Mouse (Mus musculus) hindbrain, embryonic 15.5 days (tissue): Measurements from ENCODE around the gene Tex14. TPM values are rescaled to one million over a fixed set of nuclear protein-coding genes. Genes with fewer than 3 reads are reported as not detected.
"Not testable (repeated sequence)": the region's sequence is repeated elsewhere in the genome, so short reads cannot be mapped to it uniquely, and the experiment has no call there.

Experiments
- ATAC-seq: fragments of 200-750 bp; cut with Nextera tagmentation; 2 replicates; pipeline ENCODE4 v1.8.0; 2017; ENCODE audit warnings: low read depth, moderate number of reproducible peaks, moderate TSS enrichment; ENCODE audit not compliant: low FRiP score
- H3K27ac ChIP-seq: fragments of 300-500 bp; sonication (generic); replicated peaks from 2 replicates; pipeline ENCODE4 v1.5.1; 2015; ENCODE audit warnings: mild to moderate bottlenecking, inconsistent platforms
- H3K27me3 ChIP-seq: fragments of 300-500 bp; sonication (generic); 2 replicates; pipeline ENCODE4 v1.6.1; 2015; ENCODE audit warnings: control low read depth, inconsistent platforms
- H3K36me3 ChIP-seq: fragments of 300-500 bp; sonication (generic); 2 replicates; pipeline ENCODE4 v1.6.1; 2015; ENCODE audit warnings: control low read depth, inconsistent platforms
- H3K4me1 ChIP-seq: fragments of 300-500 bp; sonication (generic); replicated peaks from 2 replicates; pipeline ENCODE4 v1.6.1; 2015; ENCODE audit warnings: control low read depth, inconsistent platforms
- H3K4me2 ChIP-seq: fragments of 300-500 bp; sonication (generic); 2 replicates; pipeline ENCODE4 v1.6.1; 2015; ENCODE audit warnings: moderate library complexity, mild to moderate bottlenecking, inconsistent platforms
- H3K4me3 ChIP-seq: fragments of 300-500 bp; sonication (generic); 2 replicates; pipeline ENCODE4 v1.5.1; 2015; ENCODE audit warnings: mild to moderate bottlenecking, inconsistent platforms
- H3K9ac ChIP-seq: fragments of 300-500 bp; sonication (generic); 2 replicates; pipeline ENCODE4 v1.6.1; 2015; ENCODE audit warnings: inconsistent platforms
- H3K9me3 ChIP-seq: fragments of 300-500 bp; sonication (generic); 2 replicates; pipeline ENCODE4 v1.6.1; 2016; ENCODE audit warnings: control low read depth, inconsistent platforms
- WGBS: fragments of 180-500 bp; shearing (Covaris S2); methylation state at CpG from one replicate; pipeline ENCODE4 v1.1.7; 2015; 5-methylcytosine and 5-hydroxymethylcytosine counted together
- polyA plus RNA-seq: library from polyadenylated mRNA; unstranded; fragments of >200 nt; fragmentation: Nextera tagmentation; extraction: Ambion mirVana; gene quantifications from 2 replicates; pipeline ENCODE4 v1.2.1, GENCODE M21; 2015

Gene Tex14
- polyA plus RNA-seq, 1 experiment from 2014 or later = 1.9 TPM

- no peaks in the 10 kb centered on the region for H3K9me3 ChIP-seq
- peaks cover 23% of the 10 kb centered on the region for H3K4me1 ChIP-seq
- no peaks in the 10 kb centered on the region for H3K27me3 ChIP-seq
- ATAC-seq = no peak
- no peak overlapping the region for H3K4me2 ChIP-seq
- H3K27ac ChIP-seq = no peak overlapping the region
- 75% methylated on average over 2 of the region's 2 CpGs for WGBS
- H3K36me3 ChIP-seq = no peaks in the 10 kb centered on the region
- H3K4me3 ChIP-seq = no peak overlapping the region
- H3K9ac ChIP-seq = no peak overlapping the region
Observed at GRCm38 (mm10) chr11:87428051-87428673, 23.3 kb downstream of the Tex14 start.

- ATAC-seq = no peak
- Histone ChIP-seq H3K36me3 (no peaks in the 10 kb centered on the region), H3K9me3 (no peaks in the 10 kb centered on the region), H3K27me3 (no peaks in the 10 kb centered on the region), H3K4me3 (no peak overlapping the region), H3K4me2 (no peak overlapping the region), H3K9ac (no peak overlapping the region), H3K27ac (no peak overlapping the region), H3K4me1 (peaks cover 14% of the 10 kb centered on the region)
- WGBS = 85% methylated on average over 4 of the region's 4 CpGs
Observed at GRCm38 (mm10) chr11:87429363-87429762, 24.5 kb downstream of the Tex14 start.

GRCm38 (mm10) chr11:87430374-87430773, 25.5 kb downstream of the Tex14 start:
- Histone ChIP-seq H3K9ac (no peak overlapping the region), H3K36me3 (no peaks in the 10 kb centered on the region), H3K4me1 (peaks cover 13% of the 10 kb centered on the region), H3K27me3 (no peaks in the 10 kb centered on the region), H3K9me3 (no peaks in the 10 kb centered on the region), H3K27ac (no peak overlapping the region), H3K4me3 (no peak overlapping the region), H3K4me2 (no peak overlapping the region)
- 89% methylated on average over 2 of the region's 2 CpGs for WGBS
- no peak for ATAC-seq

- not testable (repeated sequence) for ATAC-seq, H3K9ac ChIP-seq, H3K27me3 ChIP-seq, H3K27ac ChIP-seq, H3K4me2 ChIP-seq, H3K9me3 ChIP-seq, H3K4me1 ChIP-seq, H3K36me3 ChIP-seq, H3K4me3 ChIP-seq
- 92% methylated on average over 8 of the region's 8 CpGs for WGBS
Observed at GRCm38 (mm10) chr11:87431813-87432212, 26.9 kb downstream of the Tex14 start.

GRCm38 (mm10) chr11:87432447-87432846, 27.6 kb downstream of the Tex14 start:
- no peaks in the 10 kb centered on the region for H3K36me3 ChIP-seq
- no peaks in the 10 kb centered on the region; the same call in 1 of the 2 replicates for H3K4me1 ChIP-seq
- WGBS = 95% methylated on average over 1 of the region's 1 CpGs
- H3K9me3 ChIP-seq = no peaks in the 10 kb centered on the region
- no peaks in the 10 kb centered on the region for H3K27me3 ChIP-seq
- no peak for ATAC-seq
- H3K27ac ChIP-seq = no peak overlapping the region
- no peak overlapping the region for H3K4me3 ChIP-seq
- H3K9ac ChIP-seq = no peak overlapping the region
- no peak overlapping the region for H3K4me2 ChIP-seq

- Histone ChIP-seq H3K4me3 (no peak overlapping the region), H3K4me2 (no peak overlapping the region), H3K27ac (no peak overlapping the region), H3K36me3 (no peaks in the 10 kb centered on the region), H3K9ac (no peak overlapping the region), H3K4me1 (no peaks in the 10 kb centered on the region), H3K9me3 (no peaks in the 10 kb centered on the region), H3K27me3 (no peaks in the 10 kb centered on the region)
- 48% methylated on average over 6 of the region's 6 CpGs for WGBS
- ATAC-seq = no peak
Observed at GRCm38 (mm10) chr11:87432933-87433669, 28.2 kb downstream of the Tex14 start.

- H3K4me3 ChIP-seq, H3K4me1 ChIP-seq, H3K4me2 ChIP-seq, ATAC-seq, H3K36me3 ChIP-seq, H3K27ac ChIP-seq, H3K27me3 ChIP-seq, H3K9ac ChIP-seq, H3K9me3 ChIP-seq: not testable (repeated sequence)
- WGBS = 94% methylated on average over 2 of the region's 2 CpGs
Observed at GRCm38 (mm10) chr11:87435107-87435506, 30.2 kb downstream of the Tex14 start.

- Histone ChIP-seq H3K36me3 (no peaks in the 10 kb centered on the region), H3K9me3 (no peaks in the 10 kb centered on the region), H3K27ac (no peak overlapping the region), H3K9ac (no peak overlapping the region), H3K4me2 (no peak overlapping the region), H3K4me1 (no peaks in the 10 kb centered on the region), H3K4me3 (no peak overlapping the region), H3K27me3 (no peaks in the 10 kb centered on the region)
- 71% methylated on average over 5 of the region's 5 CpGs for WGBS
- ATAC-seq = no peak
Observed at GRCm38 (mm10) chr11:87436326-87437232, 31.7 kb downstream of the Tex14 start.

- no peak overlapping the region for H3K9ac ChIP-seq
- no peak for ATAC-seq
- H3K4me2 ChIP-seq = no peak overlapping the region
- no peaks in the 10 kb centered on the region for H3K36me3 ChIP-seq
- H3K27me3 ChIP-seq = no peaks in the 10 kb centered on the region
- 88% methylated on average over 10 of the region's 10 CpGs for WGBS
- peaks cover 9% of the 10 kb centered on the region for H3K4me1 ChIP-seq
- no peaks in the 10 kb centered on the region for H3K9me3 ChIP-seq
- H3K4me3 ChIP-seq = no peak overlapping the region
- H3K27ac ChIP-seq = no peak overlapping the region
Observed at GRCm38 (mm10) chr11:87439796-87440420, 35.0 kb downstream of the Tex14 start.

GRCm38 (mm10) chr11:87442643-87443372, 37.9 kb downstream of the Tex14 start:
- H3K36me3 ChIP-seq, H3K9me3 ChIP-seq, H3K27me3 ChIP-seq: not testable (repeated sequence)
- peak overlapping the region; percentile 65 for H3K4me2 ChIP-seq
- H3K4me3 ChIP-seq = peak overlapping the region; percentile 33
- H3K4me1 ChIP-seq = peaks cover 12% of the 10 kb centered on the region
- peak overlapping the region; percentile 87 for H3K27ac ChIP-seq
- ATAC-seq = peak; percentile 98
- H3K9ac ChIP-seq = peak overlapping the region; percentile 45
- under 1% methylated on average over 34 of the region's 62 CpGs for WGBS

GRCm38 (mm10) chr11:87443373-87443883, 38.6 kb downstream of the Tex14 start:
- no peak; the same call in 1 of the 2 replicates for ATAC-seq
- no peaks in the 10 kb centered on the region for H3K27me3 ChIP-seq
- no peak overlapping the region for H3K4me3 ChIP-seq
- no peak overlapping the region for H3K9ac ChIP-seq
- 0% methylated on average over 5 of the region's 5 CpGs for WGBS
- no peaks in the 10 kb centered on the region for H3K36me3 ChIP-seq
- peak overlapping the region; percentile 82 for H3K27ac ChIP-seq
- peaks cover 15% of the 10 kb centered on the region for H3K4me1 ChIP-seq
- H3K9me3 ChIP-seq = no peaks in the 10 kb centered on the region
- no peak overlapping the region for H3K4me2 ChIP-seq
